Mouse (Mus musculus) frontal cortex, adult (tissue): Measurements from ENCODE around the gene Tbcb.
A peak's percentile ranks its signal among the peaks of the same experiment; 100 is the strongest.
"Not testable (repeated sequence)": the region's sequence is repeated elsewhere in the genome, so short reads cannot be mapped to it uniquely, and the experiment has no call there.

Source experiments
- ATAC-seq: cut with Nextera tagmentation; 2 replicates; pipeline ENCODE4 v1.9.2; 2017; ENCODE audit warnings: mild to moderate bottlenecking, moderate library complexity, mixed read lengths; ENCODE audit not compliant: low TSS enrichment

Gene Tbcb

GRCm38 (mm10) chr7:30194101-30194831 lies 37.8 kb downstream of the Tbcb start:
- ATAC-seq: no peak

GRCm38 (mm10) chr7:30193581-30194100 lies 38.4 kb downstream of the Tbcb start:
- ATAC-seq: no peak

- no peak for ATAC-seq
Measured at GRCm38 (mm10) chr7:30193013-30193412, 39.1 kb downstream of the Tbcb start.

- ATAC-seq: no peak
Measured at GRCm38 (mm10) chr7:30192088-30192487, 40.0 kb downstream of the Tbcb start.

GRCm38 (mm10) chr7:30189116-30189491 lies 43.0 kb downstream of the Tbcb start:
- no peak for ATAC-seq

GRCm38 (mm10) chr7:30188344-30189115 lies 43.5 kb downstream of the Tbcb start:
- ATAC-seq: no peak

GRCm38 (mm10) chr7:30184641-30185348 lies 47.3 kb downstream of the Tbcb start:
- ATAC-seq: no peak

- no peak; the same call in 1 of the 2 replicates for ATAC-seq
Measured at GRCm38 (mm10) chr7:30183879-30184289, 48.2 kb downstream of the Tbcb start, which contains the start of gene Cox7a1. Gene Cox7a1 (plus strand): TSS chr7:30184144.

- not testable (repeated sequence) for ATAC-seq
Measured at GRCm38 (mm10) chr7:30183189-30183588, 48.9 kb downstream of the Tbcb start.

- not testable (repeated sequence) for ATAC-seq
Measured at GRCm38 (mm10) chr7:30181929-30182328, 50.1 kb downstream of the Tbcb start.

GRCm38 (mm10) chr7:30181308-30181707 lies 50.8 kb downstream of the Tbcb start:
- peak; percentile 81 for ATAC-seq

- no peak for ATAC-seq
Measured at GRCm38 (mm10) chr7:30178256-30178655, 53.8 kb downstream of the Tbcb start.

- ATAC-seq: no peak
Measured at GRCm38 (mm10) chr7:30176474-30176873, 55.6 kb downstream of the Tbcb start.
